Mouse (Mus musculus) spleen, adult 18-20 months (tissue): ENCODE data around the gene Rpl18.

Experiments
- DNase-seq, 2 experiments: peaks; one replicate each; pipeline ENCODE4 v3.0.0; 2022; ENCODE audit warnings: mixed read lengths in 2 of 2

Gene Rpl18

GRCm38 (mm10) chr7:45715090-45715708 is at the start of gene Rpl18:
Gene Rpl18, plus strand, starts transcription at chr7:45715457.
- DNase-seq = peak; percentile 91 to 96

- no peak for DNase-seq
Observed at GRCm38 (mm10) chr7:45666161-45666560, 49.1 kb upstream of the Rpl18 start, which contains the start of gene Fut2. Gene Fut2, minus strand, starts transcription at chr7:45666394.

GRCm38 (mm10) chr7:45667761-45668160 is 47.5 kb upstream of the Rpl18 start:
- no peak for DNase-seq

- no peak for DNase-seq
Observed at GRCm38 (mm10) chr7:45668921-45669320, 46.3 kb upstream of the Rpl18 start.

- DNase-seq = no peak
Observed at GRCm38 (mm10) chr7:45677627-45678295, 37.5 kb upstream of the Rpl18 start.

GRCm38 (mm10) chr7:45678513-45678912 is 36.7 kb upstream of the Rpl18 start:
- no peak for DNase-seq

GRCm38 (mm10) chr7:45679966-45680621 is 35.2 kb upstream of the Rpl18 start:
- DNase-seq = no peak

GRCm38 (mm10) chr7:45681046-45681736 is 34.1 kb upstream of the Rpl18 start:
- peak; percentile 47 to 50 for DNase-seq

- DNase-seq = peak; percentile 64 to 85
Observed at GRCm38 (mm10) chr7:45682144-45683126, 32.8 kb upstream of the Rpl18 start.

- no peak for DNase-seq
Observed at GRCm38 (mm10) chr7:45683396-45684050, 31.7 kb upstream of the Rpl18 start, which contains the start of gene Ntn5. Gene Ntn5, plus strand, starts transcription at chr7:45684022.

- no peak for DNase-seq
Observed at GRCm38 (mm10) chr7:45685811-45686210, 29.4 kb upstream of the Rpl18 start.

GRCm38 (mm10) chr7:45686841-45687240 is 28.4 kb upstream of the Rpl18 start:
- no peak for DNase-seq

- DNase-seq = no peak
Observed at GRCm38 (mm10) chr7:45689099-45689498, 26.2 kb upstream of the Rpl18 start.

- DNase-seq = no peak
Observed at GRCm38 (mm10) chr7:45689800-45690199, 25.5 kb upstream of the Rpl18 start.

GRCm38 (mm10) chr7:45692364-45692763 is 22.9 kb upstream of the Rpl18 start:
- DNase-seq = no peak

- DNase-seq = no peak
Observed at GRCm38 (mm10) chr7:45693921-45694591, 21.2 kb upstream of the Rpl18 start, which contains the start of gene Sec1. Gene Sec1, minus strand, starts transcription at chr7:45694402.

- DNase-seq = no peak
Observed at GRCm38 (mm10) chr7:45695098-45695497, 20.2 kb upstream of the Rpl18 start.

- no peak for DNase-seq
Observed at GRCm38 (mm10) chr7:45697894-45698293, 17.4 kb upstream of the Rpl18 start.

- DNase-seq = no peak
Observed at GRCm38 (mm10) chr7:45699523-45700141, 15.6 kb upstream of the Rpl18 start, which contains the start of gene Car11. Gene Car11, plus strand, starts transcription at chr7:45699843.
